Mouse (Mus musculus): ENCODE data around the gene Defb20.
A peak's percentile ranks its signal among the peaks of the same experiment; 100 is the strongest.

DNA sequence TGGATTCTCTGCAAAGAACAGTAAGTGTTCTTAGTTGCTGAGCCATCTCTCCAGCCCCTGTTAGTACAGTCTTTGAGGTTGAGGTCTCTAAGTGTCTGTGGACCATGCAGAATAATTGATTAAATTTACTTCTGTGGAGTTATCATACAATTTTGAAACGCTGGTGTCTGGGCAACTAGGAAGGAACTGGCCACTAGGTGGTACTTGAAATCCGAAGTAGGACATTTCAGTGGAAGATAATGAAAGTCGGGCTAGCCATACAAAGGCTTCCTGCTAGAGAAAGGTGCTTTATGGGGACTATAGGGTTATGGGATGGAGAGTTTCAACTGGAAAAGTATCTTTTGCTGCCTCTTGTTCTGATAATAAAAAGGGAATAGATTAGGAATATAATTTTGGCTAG lies 4.4 kb upstream of the Defb20 start:
- TF ChIP-seq CTCF (IDR thresholded peaks at IDR 0.05; ENCODE audit: extremely low read depth, insufficient read depth, low read length), result 0 out of 2 replicates have a peak, but pooled peaks have one; percentile 1
- TF ChIP-seq POLR2A (IDR thresholded peaks at IDR 0.05; ENCODE audit: extremely low read depth, insufficient read depth, low read length), result no peak

Measured in cortical plate, adult 2 months (tissue).